Mouse (Mus musculus): ENCODE results near the gene Shisa7.
"Not testable (repeated sequence)": the region's sequence is repeated elsewhere in the genome, so short reads cannot be mapped to it uniquely, and the experiment has no call there.

Gene Shisa7

GRCm38 (mm10) chr7:4844917-4845309 lies 417 bp upstream of the Shisa7 start:
- no peak for DNase-seq (ENCODE audit: low spot score in 2 of 2)

- no peak for DNase-seq (ENCODE audit: low spot score in 2 of 2)
Observed at GRCm38 (mm10) chr7:4843604-4844244, 772 bp downstream of the Shisa7 start.

GRCm38 (mm10) chr7:4842634-4843131 lies 1.8 kb downstream of the Shisa7 start:
- no peak for DNase-seq (ENCODE audit: low spot score in 2 of 2)

GRCm38 (mm10) chr7:4842077-4842476 lies 2.4 kb downstream of the Shisa7 start:
- no peak for DNase-seq (ENCODE audit: low spot score in 2 of 2)

- DNase-seq (ENCODE audit: low spot score in 2 of 2): no peak
Observed at GRCm38 (mm10) chr7:4837639-4838038, 6.9 kb downstream of the Shisa7 start.

GRCm38 (mm10) chr7:4836351-4836792 lies 8.1 kb downstream of the Shisa7 start:
- peak; percentile 18 to 49 for DNase-seq (ENCODE audit: low spot score in 2 of 2)

- DNase-seq (ENCODE audit: low spot score in 2 of 2): no peak
Observed at GRCm38 (mm10) chr7:4835631-4836327, 8.7 kb downstream of the Shisa7 start.

GRCm38 (mm10) chr7:4830476-4830875 lies 14.0 kb downstream of the Shisa7 start:
- no peak for DNase-seq (ENCODE audit: low spot score in 2 of 2)

GRCm38 (mm10) chr7:4825365-4825764 lies 19.1 kb downstream of the Shisa7 start:
- DNase-seq (ENCODE audit: low spot score in 2 of 2): no peak

- no peak for DNase-seq (ENCODE audit: low spot score in 2 of 2)
Observed at GRCm38 (mm10) chr7:4822162-4822907, 22.2 kb downstream of the Shisa7 start.

GRCm38 (mm10) chr7:4821690-4822089 lies 22.8 kb downstream of the Shisa7 start:
- DNase-seq (ENCODE audit: low spot score in 2 of 2): no peak

GRCm38 (mm10) chr7:4820925-4821324 lies 23.6 kb downstream of the Shisa7 start:
- DNase-seq (ENCODE audit: low spot score in 2 of 2): not testable (repeated sequence)

- no peak for DNase-seq (ENCODE audit: low spot score in 2 of 2)
Observed at GRCm38 (mm10) chr7:4816559-4816958, 27.9 kb downstream of the Shisa7 start.

- DNase-seq (ENCODE audit: low spot score in 2 of 2): no peak
Observed at GRCm38 (mm10) chr7:4813105-4813791, 31.2 kb downstream of the Shisa7 start.

GRCm38 (mm10) chr7:4812303-4813104 lies 32.0 kb downstream of the Shisa7 start, which contains the start of gene Ube2s:
Ube2s (minus strand) TSS chr7:4812590.
- DNase-seq (ENCODE audit: low spot score in 2 of 2): peak; percentile 98 to 99

GRCm38 (mm10) chr7:4811842-4812302 lies 32.6 kb downstream of the Shisa7 start:
- DNase-seq (ENCODE audit: low spot score in 2 of 2): peak; percentile 34 to 56

- not testable (repeated sequence) for DNase-seq (ENCODE audit: low spot score in 2 of 2)
Observed at GRCm38 (mm10) chr7:4811131-4811530, 33.4 kb downstream of the Shisa7 start.

GRCm38 (mm10) chr7:4806716-4807115 lies 37.8 kb downstream of the Shisa7 start:
- peak in 1 of 2 experiments; percentile 36 for DNase-seq (ENCODE audit: low spot score in 2 of 2)

- DNase-seq (ENCODE audit: low spot score in 2 of 2): no peak
Observed at GRCm38 (mm10) chr7:4802247-4802646, 42.2 kb downstream of the Shisa7 start.

GRCm38 (mm10) chr7:4795767-4796433 lies 48.6 kb downstream of the Shisa7 start:
- DNase-seq (ENCODE audit: low spot score in 2 of 2): no peak

Measured in thymus, postnatal 10 days (tissue).